Mouse (Mus musculus): Measurements from ENCODE around the gene Apoa4.

The Apoa4 gene

GRCm38 (mm10) chr9:46272070-46272469, 31.6 kb downstream of the Apoa4 start:
- in situ Hi-C loops (cut with MboI, MseI): no loop called here

GRCm38 (mm10) chr9:46272677-46273454, 32.4 kb downstream of the Apoa4 start, which contains the start of gene Zpr1:
TSS of gene Zpr1 (plus strand) at chr9:46273064.
- in situ Hi-C loops (cut with MboI, MseI): no loop called here

GRCm38 (mm10) chr9:46274494-46274893, 34.0 kb downstream of the Apoa4 start:
- in situ Hi-C loops (cut with MboI, MseI): no loop called here

GRCm38 (mm10) chr9:46282631-46283436, 42.3 kb downstream of the Apoa4 start, which contains the start of gene Bud13:
TSS of gene Bud13 (plus strand) at chr9:46283008.
- in situ Hi-C loops (cut with MboI, MseI): no loop called here

Measured in T-helper 1 cell (primary cell).